Mouse (Mus musculus) brain, embryonic 14.5 days (tissue): Measurements from ENCODE around the gene Ovol1. TPM values are rescaled to one million over a fixed set of nuclear protein-coding genes. Genes with fewer than 3 reads are reported as not detected.

Experiments used
- DNase-seq: peaks from one replicate; pipeline ENCODE4 v3.0.0-alpha.2; 2011; ENCODE audit warnings: low read depth
- CTCF ChIP-seq: fragments of 200-500 bp; IDR thresholded peaks from 2 replicates; pipeline ENCODE4 v1.5.1; 2012; ENCODE audit warnings: inconsistent platforms, mild to moderate bottlenecking, moderate library complexity, borderline replicate concordance; ENCODE audit not compliant: insufficient read depth, insufficient read length; ENCODE audit errors: extremely low read depth
- POLR2A ChIP-seq: fragments of 200-500 bp; IDR thresholded peaks from 2 replicates; pipeline ENCODE4 v1.6.1; 2012; ENCODE audit warnings: mild to moderate bottlenecking, inconsistent platforms, borderline replicate concordance; ENCODE audit not compliant: poor library complexity, insufficient read depth, insufficient read length, severe bottlenecking; ENCODE audit errors: extremely low read depth
- polyA plus RNA-seq: library from polyadenylated mRNA; depleted of rRNA; stranded (reverse); fragments of >200 nt; gene quantifications from 2 replicates; pipeline ENCODE4 v1.2.3, GENCODE M21; 2012; rRNA removed

Ovol1 gene
- 0.31 and 0.42 TPM in 2 replicates for polyA plus RNA-seq

DNA sequence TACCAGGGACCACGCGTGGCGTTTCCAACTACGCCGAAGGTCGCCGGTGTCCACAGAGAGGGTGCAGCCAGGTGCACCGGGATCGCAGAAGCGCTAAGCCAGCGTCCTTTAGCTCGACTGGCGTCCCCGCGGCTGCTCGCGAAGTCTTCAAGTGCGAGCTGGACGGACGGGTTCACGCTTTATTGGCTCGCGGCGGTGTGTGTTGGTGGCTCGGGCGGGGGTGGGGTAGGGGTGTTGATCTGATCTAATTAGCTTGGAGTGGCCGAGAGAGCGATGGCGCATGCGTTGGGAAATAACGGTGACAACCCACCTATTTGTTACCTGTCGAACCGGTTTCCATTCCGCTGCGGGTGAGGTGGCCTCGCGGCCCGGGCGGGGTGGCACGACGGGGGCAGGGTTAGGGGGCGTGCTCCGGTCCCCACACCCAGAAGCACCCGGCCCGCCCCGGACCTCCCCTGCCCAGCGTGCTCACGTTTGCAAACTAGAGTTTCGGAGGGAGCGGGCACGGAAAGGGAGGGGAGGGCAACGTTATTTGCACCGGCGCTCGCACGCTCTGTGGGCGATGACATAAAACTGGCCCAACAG lies at the start of gene Ovol1:
Ovol1 (minus strand) TSS at position 190 of the 585 bp plus-strand sequence.
- no peak for TF ChIP-seq POLR2A
- no peak for TF ChIP-seq CTCF
- DNase-seq = peak; percentile 7

DNA sequence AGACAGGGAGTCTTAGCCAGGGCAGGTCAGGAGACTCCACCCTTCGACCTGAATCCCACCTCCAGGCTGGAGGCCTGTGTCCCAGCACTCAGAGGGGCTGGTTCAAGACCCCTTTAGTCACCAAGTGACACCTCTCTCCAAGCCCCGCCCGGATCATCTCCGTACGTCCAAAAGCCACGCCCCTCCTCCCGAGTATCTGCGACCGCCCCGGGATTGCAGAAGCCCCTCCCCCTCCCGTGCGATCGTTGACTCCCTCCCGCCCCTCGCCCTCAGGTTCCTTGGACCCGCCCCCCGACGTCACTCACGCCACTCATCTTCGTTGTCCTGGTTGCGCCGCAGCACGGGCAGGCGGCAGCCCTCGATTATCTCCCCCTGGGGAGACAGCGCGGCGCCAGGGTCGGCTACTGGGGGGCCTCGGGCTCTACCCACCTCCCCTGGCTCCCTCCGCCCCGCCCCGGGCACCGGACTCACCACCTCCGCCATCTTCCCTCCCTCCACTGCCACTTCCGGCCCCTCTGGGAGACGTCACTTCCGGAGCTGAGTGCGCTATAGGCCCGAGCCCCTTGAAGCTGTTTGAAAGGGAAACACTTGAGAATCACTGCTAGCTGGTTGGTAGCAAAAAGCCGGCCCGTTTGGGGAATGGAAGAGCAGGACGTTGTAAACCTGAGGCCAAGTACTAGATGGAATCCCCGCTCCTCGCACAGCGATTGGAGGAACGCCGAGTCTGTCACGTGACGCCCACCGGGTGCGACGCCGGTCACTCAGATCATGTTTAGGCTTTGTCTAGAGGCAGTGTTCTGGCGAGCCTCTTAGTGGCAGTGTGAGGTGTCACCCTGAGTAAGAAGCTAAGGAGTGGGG lies 49.3 kb upstream of the Ovol1 start, which contains the start of gene Kat5:
Kat5 (minus strand) TSS at position 691 of the 858 bp plus-strand sequence.
- peak; percentile 78; the same call in 1 of the 2 replicates for TF ChIP-seq POLR2A
- no peak for TF ChIP-seq CTCF
- peak; percentile 96 for DNase-seq

DNA sequence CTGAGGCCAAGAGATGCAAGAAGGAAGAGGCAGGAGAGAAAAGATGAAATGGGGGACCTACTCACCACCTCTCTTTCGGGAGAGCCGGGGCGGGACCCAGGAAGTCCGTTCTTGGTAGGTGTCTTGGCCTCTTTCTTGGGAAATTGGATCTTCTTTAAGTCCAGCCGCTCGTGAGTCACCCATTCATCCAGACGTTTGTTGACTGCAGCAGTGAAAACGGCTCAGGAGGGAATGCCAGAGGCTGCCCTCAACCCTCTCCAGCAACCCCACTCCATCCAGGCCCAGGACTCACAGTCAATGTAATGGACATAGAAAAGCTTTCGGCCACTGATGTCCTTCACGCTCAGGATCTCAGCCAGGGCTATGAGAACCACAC lies 48.7 kb upstream of the Ovol1 start:
- no peak for DNase-seq
- TF ChIP-seq POLR2A (no peak), CTCF (no peak)

DNA sequence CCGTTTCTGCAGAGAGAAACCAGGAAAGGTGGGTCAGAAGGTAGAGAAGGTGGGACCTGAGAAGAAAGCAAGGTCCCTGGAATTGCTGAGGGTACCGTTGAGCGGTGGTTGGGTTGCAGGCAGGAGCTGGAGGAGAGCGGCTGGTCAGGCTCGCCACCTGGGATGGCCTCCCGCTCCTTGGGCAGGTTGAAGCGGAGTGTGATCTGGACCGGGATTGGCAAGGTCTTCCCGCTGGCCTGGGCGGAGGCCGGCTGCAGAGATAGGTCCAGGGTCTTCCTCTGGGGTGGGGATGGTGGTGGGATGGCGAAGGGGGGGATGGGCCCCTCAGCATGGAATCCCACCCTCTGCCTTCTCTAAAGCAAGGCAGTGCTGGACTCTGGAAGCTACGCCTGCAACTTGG lies 48.3 kb upstream of the Ovol1 start:
- no peak for TF ChIP-seq POLR2A
- no peak for TF ChIP-seq CTCF
- no peak for DNase-seq

DNA sequence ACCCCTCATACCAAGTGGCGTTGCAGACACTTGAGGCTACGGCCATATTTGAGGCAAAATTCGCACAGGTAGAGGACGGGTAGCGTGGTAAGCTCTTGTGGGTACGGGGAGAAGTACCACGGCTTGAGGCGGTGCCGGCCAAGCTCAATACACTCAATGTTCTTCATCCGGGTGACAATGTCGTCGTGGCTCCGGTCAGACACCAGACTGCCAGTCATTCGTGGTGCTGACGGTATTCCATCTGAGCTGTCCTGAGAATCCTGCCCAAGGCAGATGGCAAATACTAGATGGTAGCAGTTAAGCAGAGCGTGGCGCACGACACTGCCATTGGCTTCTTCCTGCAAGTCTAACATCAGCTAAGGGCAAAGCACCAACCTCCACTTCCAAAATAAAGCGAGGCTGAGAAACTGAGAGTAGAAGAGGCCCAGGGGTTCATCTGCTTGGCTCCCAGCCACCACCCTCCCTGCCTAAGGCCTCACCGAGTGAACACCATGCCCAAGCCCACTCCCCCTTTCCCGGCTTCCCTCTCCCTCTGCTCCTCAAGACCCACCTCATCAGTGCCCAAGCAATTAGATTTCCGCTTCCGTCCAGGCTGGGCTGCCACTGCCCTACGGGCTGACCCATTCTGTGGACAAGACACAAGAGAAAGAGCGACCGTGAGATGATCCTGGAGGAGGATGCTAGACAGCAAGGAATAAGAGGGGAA lies 47.4 kb upstream of the Ovol1 start:
- no peak for TF ChIP-seq CTCF
- TF ChIP-seq POLR2A = no peak
- no peak for DNase-seq

DNA sequence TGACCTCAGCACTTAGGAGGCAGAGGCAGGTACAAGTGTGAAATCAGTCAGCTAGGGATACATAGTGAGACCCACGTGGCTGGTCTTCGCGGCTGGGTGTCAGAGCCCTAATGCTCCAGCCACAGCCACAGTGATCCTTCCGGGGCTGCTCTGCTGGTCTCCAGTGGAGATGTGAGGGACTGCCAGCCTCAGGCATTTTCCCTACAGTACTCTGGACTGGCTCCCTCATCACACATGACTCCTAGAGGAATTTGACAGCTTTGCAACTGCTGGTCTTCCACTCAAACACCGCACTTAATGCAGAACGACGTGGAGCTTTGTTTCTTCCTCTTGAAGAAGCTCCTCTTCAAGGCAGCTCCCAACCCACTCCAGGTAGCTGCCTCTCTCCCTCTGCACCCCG lies 45.8 kb upstream of the Ovol1 start:
- no peak for TF ChIP-seq CTCF
- TF ChIP-seq POLR2A = no peak
- no peak for DNase-seq

DNA sequence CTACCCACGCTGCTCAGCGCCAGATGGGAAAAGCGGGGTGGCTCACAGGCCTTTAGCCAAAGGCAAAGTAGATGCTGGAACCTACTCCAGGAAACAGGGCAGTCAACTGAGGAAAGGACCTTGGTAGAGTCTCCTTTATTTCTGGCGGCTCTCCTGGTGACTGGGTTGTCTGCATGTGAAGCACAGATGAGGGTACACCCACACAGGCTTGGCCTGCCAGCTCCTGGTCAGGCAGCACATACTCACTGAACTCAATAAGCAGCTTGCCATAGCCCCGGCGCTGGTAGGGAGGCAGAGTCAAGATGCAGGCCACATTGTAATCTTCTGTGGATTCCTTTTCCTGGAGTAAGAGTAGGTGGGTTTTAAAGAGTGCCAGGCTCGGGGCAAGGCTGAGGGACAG lies 44.7 kb upstream of the Ovol1 start:
- no peak for DNase-seq
- TF ChIP-seq POLR2A (no peak), CTCF (no peak)

DNA sequence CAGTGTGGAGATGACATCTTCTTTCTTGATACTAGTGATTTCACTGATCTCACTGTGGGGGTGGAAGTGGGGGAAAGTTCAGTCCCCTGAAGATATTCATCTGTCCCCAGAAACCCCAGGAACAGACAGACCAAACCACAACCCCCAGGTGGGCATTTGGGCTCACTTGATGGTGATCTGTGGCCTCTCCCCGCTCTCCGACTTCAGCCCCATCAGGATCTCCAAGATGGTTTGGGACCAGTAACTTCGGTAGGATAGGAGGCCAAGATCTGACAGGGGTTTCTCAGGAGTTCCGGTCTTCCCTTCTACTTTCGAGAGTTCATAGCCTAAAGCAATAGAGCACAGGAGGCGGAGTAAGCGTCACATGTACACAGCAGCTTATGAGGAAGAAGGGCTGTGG lies 43.2 kb upstream of the Ovol1 start:
- TF ChIP-seq CTCF = no peak
- no peak for TF ChIP-seq POLR2A
- DNase-seq = no peak

DNA sequence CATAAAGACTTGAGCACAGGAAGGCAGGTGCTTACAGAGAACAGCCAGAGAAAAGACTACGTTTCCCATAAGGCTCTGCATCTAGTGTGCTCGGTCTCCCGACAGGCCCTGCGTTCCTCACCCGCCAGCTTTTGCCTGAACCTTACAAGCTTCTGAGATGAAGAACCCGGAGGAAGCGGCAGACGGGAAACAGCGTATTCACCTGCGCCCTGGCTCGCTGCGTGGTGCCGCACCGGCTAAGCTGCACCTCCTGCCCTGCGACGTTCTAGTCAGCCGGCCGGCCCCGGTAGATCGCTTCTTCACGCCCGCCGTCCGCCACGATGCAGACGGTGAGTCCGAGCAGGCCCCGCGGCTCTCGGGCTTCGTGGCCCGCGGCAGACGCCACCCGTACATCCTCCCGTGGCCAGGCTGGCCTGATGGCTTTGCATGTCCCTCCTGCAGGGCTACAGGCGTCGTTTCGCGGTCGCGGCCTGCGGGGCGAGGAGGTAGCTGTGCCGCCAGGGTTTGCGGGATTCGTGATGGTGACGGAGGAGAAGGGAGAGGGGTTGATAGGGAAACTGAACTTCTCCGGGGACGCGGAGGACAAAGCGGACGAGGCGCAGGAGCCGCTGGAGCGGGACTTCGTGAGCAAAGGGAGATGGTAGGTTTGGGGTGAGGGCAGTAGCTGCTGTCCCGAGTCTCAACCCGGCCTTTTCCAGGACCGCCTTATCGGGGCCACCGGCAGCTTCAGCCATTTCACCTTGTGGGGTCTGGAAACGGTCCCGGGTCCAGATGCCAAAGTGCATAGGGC lies 41.5 kb upstream of the Ovol1 start, which contains the start of gene Rnaseh2c:
Rnaseh2c (plus strand) TSS at position 122 of the 790 bp plus-strand sequence.
- DNase-seq = peak; percentile 96

DNA sequence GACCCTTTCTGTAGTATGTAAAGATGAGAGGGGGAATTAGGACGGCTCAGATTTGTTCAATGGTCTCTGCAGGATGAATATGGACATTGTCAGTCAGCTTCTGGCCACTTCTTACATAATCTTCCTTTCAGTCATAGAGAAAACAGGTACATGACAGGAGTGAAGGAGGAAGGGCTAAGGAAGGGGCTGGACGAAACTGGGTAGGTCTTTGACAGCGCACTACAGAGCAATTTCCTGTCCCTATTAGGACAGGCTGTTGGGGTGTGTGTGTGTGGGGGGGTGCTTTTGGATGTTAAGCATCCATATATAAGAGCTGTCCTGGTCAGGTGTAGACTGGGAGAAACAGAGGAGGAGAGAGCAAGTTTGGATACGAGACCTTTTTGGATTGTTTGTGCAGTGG lies 38.8 kb upstream of the Ovol1 start:
- no peak for DNase-seq
- no peak for TF ChIP-seq CTCF

More for the DNA sequence above, 41.5 kb upstream of the Ovol1 start, which contains the start of gene Rnaseh2c:
- TF ChIP-seq CTCF (no peak), POLR2A (peak; percentile 42; the same call in 1 of the 2 replicates)
